Mouse (Mus musculus): ENCODE results near the gene Catsperd.
A peak's percentile ranks its signal among the peaks of the same experiment; 100 is the strongest.
"Not testable (repeated sequence)": the region's sequence is repeated elsewhere in the genome, so short reads cannot be mapped to it uniquely, and the experiment has no call there.

Catsperd gene

GRCm38 (mm10) chr17:56615792-56616191 is 12.2 kb upstream of the Catsperd start:
- Histone ChIP-seq H3K9me3 (ENCODE audit: low read length) (no peaks in the 10 kb centered on the region), H3K27me3 (ENCODE audit: insufficient read depth, low read length) (no peaks in the 10 kb centered on the region), H3K4me1 (replicated peaks; ENCODE audit: low read depth, low read length) (peaks cover 64% of the 10 kb centered on the region), H3K4me3 (replicated peaks; ENCODE audit: low read length) (no peak overlapping the region; the same call in 1 of the 2 replicates), H3K36me3 (ENCODE audit: insufficient read depth, low read length) (peaks cover 72% of the 10 kb centered on the region)
- TF ChIP-seq POU5F1 (IDR thresholded peaks at IDR 0.05; ENCODE audit: borderline replicate concordance, low read length) (no peak), NANOG (IDR thresholded peaks at IDR 0.05; ENCODE audit: borderline replicate concordance, low read length) (no peak), CTCF (conservative IDR thresholded peaks at IDR 0.05; ENCODE audit: low read length) (no peak)

DNA sequence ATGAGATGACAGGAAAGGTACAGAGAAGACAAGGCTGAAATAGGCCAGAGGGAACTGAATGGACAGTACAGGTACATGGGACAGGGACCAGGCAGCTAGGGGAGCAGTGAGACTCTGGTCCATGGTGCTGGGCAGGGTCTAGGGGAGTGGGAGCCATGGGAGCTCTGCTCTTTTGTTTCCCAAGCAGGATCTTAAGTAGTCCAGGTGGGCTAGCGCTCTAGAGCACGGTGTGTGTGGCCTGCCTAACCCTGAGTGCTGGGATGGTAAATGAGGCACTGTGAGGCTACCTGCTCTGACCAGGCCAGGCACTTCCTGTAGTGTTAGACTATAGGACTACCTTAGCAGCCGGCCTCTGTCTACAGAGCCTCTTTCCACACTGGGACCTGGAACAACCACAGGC is 11.2 kb upstream of the Catsperd start:
- Histone ChIP-seq H3K4me3 (replicated peaks; ENCODE audit: low read length) (no peak overlapping the region), H3K9me3 (ENCODE audit: low read length) (no peaks in the 10 kb centered on the region), H3K27me3 (ENCODE audit: insufficient read depth, low read length) (no peaks in the 10 kb centered on the region), H3K36me3 (ENCODE audit: insufficient read depth, low read length) (peaks cover 82% of the 10 kb centered on the region), H3K4me1 (replicated peaks; ENCODE audit: low read depth, low read length) (peaks cover 54% of the 10 kb centered on the region)
- TF ChIP-seq CTCF (conservative IDR thresholded peaks at IDR 0.05; ENCODE audit: low read length) (no peak), NANOG (IDR thresholded peaks at IDR 0.05; ENCODE audit: borderline replicate concordance, low read length) (no peak)

- no peak for TF ChIP-seq NANOG (IDR thresholded peaks at IDR 0.05; ENCODE audit: borderline replicate concordance, low read length)
- no peak for TF ChIP-seq CTCF (conservative IDR thresholded peaks at IDR 0.05; ENCODE audit: low read length)
- peaks cover 91% of the 10 kb centered on the region for H3K36me3 ChIP-seq (ENCODE audit: insufficient read depth, low read length)
- no peaks in the 10 kb centered on the region for H3K27me3 ChIP-seq (ENCODE audit: insufficient read depth, low read length)
- peaks cover 49% of the 10 kb centered on the region for H3K4me1 ChIP-seq (replicated peaks; ENCODE audit: low read depth, low read length)
- no peaks in the 10 kb centered on the region for H3K9me3 ChIP-seq (ENCODE audit: low read length)
- no peak overlapping the region for H3K4me3 ChIP-seq (replicated peaks; ENCODE audit: low read length)
Observed at GRCm38 (mm10) chr17:56617628-56618027, 10.3 kb upstream of the Catsperd start.

GRCm38 (mm10) chr17:56625495-56625894 is 2.4 kb upstream of the Catsperd start:
- H3K4me3 ChIP-seq (replicated peaks; ENCODE audit: low read length) = peak overlapping the region; percentile 93
- peaks cover 59% of the 10 kb centered on the region for H3K4me1 ChIP-seq (replicated peaks; ENCODE audit: low read depth, low read length)

GRCm38 (mm10) chr17:56626260-56626659 is 1.7 kb upstream of the Catsperd start:
- H3K27me3 ChIP-seq (ENCODE audit: insufficient read depth, low read length) = no peaks in the 10 kb centered on the region
- peaks cover 67% of the 10 kb centered on the region for H3K4me1 ChIP-seq (replicated peaks; ENCODE audit: low read depth, low read length)
- peaks cover 43% of the 10 kb centered on the region for H3K36me3 ChIP-seq (ENCODE audit: insufficient read depth, low read length)
- peak overlapping the region; percentile 93 for H3K4me3 ChIP-seq (replicated peaks; ENCODE audit: low read length)
- TF ChIP-seq POU5F1 (IDR thresholded peaks at IDR 0.05; ENCODE audit: borderline replicate concordance, low read length) (no peak), NANOG (IDR thresholded peaks at IDR 0.05; ENCODE audit: borderline replicate concordance, low read length) (no peak)
- H3K9me3 ChIP-seq (ENCODE audit: low read length) = no peaks in the 10 kb centered on the region

More at GRCm38 (mm10) chr17:56625495-56625894, 2.4 kb upstream of the Catsperd start:
- no peaks in the 10 kb centered on the region for H3K9me3 ChIP-seq (ENCODE audit: low read length)
- no peaks in the 10 kb centered on the region for H3K27me3 ChIP-seq (ENCODE audit: insufficient read depth, low read length)
- TF ChIP-seq POU5F1 (IDR thresholded peaks at IDR 0.05; ENCODE audit: borderline replicate concordance, low read length) (no peak), NANOG (IDR thresholded peaks at IDR 0.05; ENCODE audit: borderline replicate concordance, low read length) (no peak), CTCF (conservative IDR thresholded peaks at IDR 0.05; ENCODE audit: low read length) (no peak)
- peaks cover 51% of the 10 kb centered on the region for H3K36me3 ChIP-seq (ENCODE audit: insufficient read depth, low read length)

GRCm38 (mm10) chr17:56626754-56627470 is 1.0 kb upstream of the Catsperd start, which contains the start of gene Lonp1:
Gene Lonp1, minus strand, starts transcription at chr17:56626887.
- H3K4me1 ChIP-seq (replicated peaks; ENCODE audit: low read depth, low read length) = peaks cover 72% of the 10 kb centered on the region
- no peaks in the 10 kb centered on the region for H3K27me3 ChIP-seq (ENCODE audit: insufficient read depth, low read length)
- TF ChIP-seq NANOG (IDR thresholded peaks at IDR 0.05; ENCODE audit: borderline replicate concordance, low read length) = no peak
- no peak for TF ChIP-seq CTCF (conservative IDR thresholded peaks at IDR 0.05; ENCODE audit: low read length)
- no peak for TF ChIP-seq POU5F1 (IDR thresholded peaks at IDR 0.05; ENCODE audit: borderline replicate concordance, low read length)
- peaks cover 37% of the 10 kb centered on the region for H3K36me3 ChIP-seq (ENCODE audit: insufficient read depth, low read length)
- no peaks in the 10 kb centered on the region for H3K9me3 ChIP-seq (ENCODE audit: low read length)
- H3K4me3 ChIP-seq (replicated peaks; ENCODE audit: low read length) = peak within 1 kb of the TSS; percentile 93

GRCm38 (mm10) chr17:56629800-56630781 is 2.1 kb downstream of the Catsperd start:
- not testable (repeated sequence) for H3K27me3 ChIP-seq (ENCODE audit: insufficient read depth, low read length); H3K36me3 ChIP-seq (ENCODE audit: insufficient read depth, low read length); H3K9me3 ChIP-seq (ENCODE audit: low read length)
- Histone ChIP-seq H3K4me3 (replicated peaks; ENCODE audit: low read length) (peak overlapping the region; percentile 30), H3K4me1 (replicated peaks; ENCODE audit: low read depth, low read length) (peaks cover 83% of the 10 kb centered on the region)

DNA sequence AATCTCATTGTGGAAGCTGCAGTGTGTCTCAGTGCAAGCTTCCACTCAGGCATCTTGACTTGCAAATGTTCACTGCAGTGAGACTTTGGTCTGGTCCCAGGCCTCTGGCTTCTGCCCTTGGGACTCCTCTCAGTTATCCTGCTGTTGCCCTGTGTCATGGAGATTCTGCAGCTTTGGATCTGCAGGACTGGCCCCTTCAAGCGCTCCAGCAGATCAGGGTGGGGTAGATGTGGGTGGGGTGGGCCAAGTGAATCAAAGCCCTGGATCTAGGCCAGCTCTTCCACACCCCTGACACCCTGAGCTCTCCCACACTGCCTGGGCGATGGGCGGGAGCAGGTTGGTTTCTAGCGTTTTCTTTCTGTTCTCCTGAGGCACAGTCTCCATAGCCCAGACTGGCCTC is 3.9 kb downstream of the Catsperd start:
- peaks cover 81% of the 10 kb centered on the region for H3K4me1 ChIP-seq (replicated peaks; ENCODE audit: low read depth, low read length)
- TF ChIP-seq POU5F1 (IDR thresholded peaks at IDR 0.05; ENCODE audit: borderline replicate concordance, low read length) (peak; percentile 41; the same call in 1 of the 2 replicates), NANOG (IDR thresholded peaks at IDR 0.05; ENCODE audit: borderline replicate concordance, low read length) (peak; percentile 43), CTCF (conservative IDR thresholded peaks at IDR 0.05; ENCODE audit: low read length) (no peak)
- H3K36me3 ChIP-seq (ENCODE audit: insufficient read depth, low read length) = no peaks in the 10 kb centered on the region
- peak overlapping the region; percentile 63 for H3K4me3 ChIP-seq (replicated peaks; ENCODE audit: low read length)
- no peaks in the 10 kb centered on the region for H3K27me3 ChIP-seq (ENCODE audit: insufficient read depth, low read length)
- H3K9me3 ChIP-seq (ENCODE audit: low read length) = no peaks in the 10 kb centered on the region

All from E14TG2a.4 (cell line).